Mouse (Mus musculus) liver, embryonic 14.5 days (tissue): ENCODE results near the gene Traf7.

Experiments used
- CTCF ChIP-seq: IDR thresholded peaks from 2 replicates; pipeline ENCODE4 v1.5.1; 2016; ENCODE audit warnings: antibody characterized with exemption, low read depth, control low read depth
- EP300 ChIP-seq: IDR thresholded peaks from 2 replicates; pipeline ENCODE4 v1.6.1; 2016; ENCODE audit warnings: antibody characterized with exemption, low read depth

GRCm38 (mm10) chr17:24533099-24533992 lies 5.6 kb upstream of the Traf7 start:
- peak; percentile 51; the same call in 1 of the 2 replicates for TF ChIP-seq CTCF
- TF ChIP-seq EP300: no peak
